Mouse (Mus musculus) frontal cortex, postnatal 10 days (tissue): ENCODE measurements around the gene Frmd4b.
"Not testable (repeated sequence)": the region's sequence is repeated elsewhere in the genome, so short reads cannot be mapped to it uniquely, and the experiment has no call there.

Experiments used
- DNase-seq, 2 experiments: peaks; one replicate each; pipeline ENCODE4 v3.0.0; 2022; ENCODE audit warnings: low spot score in 2 of 2, mixed read lengths in 1 of 2

Gene Frmd4b

DNA sequence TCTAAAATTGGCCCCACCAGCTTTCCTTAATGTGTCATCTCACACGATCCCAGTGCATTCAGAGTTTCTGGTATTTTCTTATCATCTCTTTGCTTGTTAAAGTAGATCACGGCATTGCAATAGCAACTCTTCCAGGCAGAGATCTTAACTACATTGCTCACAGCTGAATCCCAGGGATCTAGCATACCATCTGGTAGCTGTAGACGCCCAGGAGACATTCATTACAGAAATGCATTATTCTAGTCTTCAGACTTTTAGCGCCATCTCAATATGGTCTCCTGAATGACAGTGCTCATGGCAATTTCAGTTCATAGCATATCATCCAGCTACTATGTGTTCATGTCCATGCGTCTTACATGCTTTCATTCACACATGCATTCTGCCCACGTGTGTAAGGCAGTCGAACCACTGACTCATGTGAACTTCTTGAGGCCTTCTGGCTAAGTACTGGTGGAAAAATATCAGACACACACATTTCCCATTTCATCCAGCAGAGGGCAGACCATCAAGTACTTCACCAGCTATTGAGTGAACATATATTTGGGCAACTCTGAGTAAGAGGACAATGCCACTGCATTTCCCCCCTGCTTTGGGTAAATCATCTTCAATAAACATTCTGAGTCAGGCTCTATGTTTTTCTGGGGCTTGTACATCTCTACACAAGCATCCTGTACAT is 197.4 kb downstream of the Frmd4b start:
- peak; percentile 37 to 67 for DNase-seq

DNA sequence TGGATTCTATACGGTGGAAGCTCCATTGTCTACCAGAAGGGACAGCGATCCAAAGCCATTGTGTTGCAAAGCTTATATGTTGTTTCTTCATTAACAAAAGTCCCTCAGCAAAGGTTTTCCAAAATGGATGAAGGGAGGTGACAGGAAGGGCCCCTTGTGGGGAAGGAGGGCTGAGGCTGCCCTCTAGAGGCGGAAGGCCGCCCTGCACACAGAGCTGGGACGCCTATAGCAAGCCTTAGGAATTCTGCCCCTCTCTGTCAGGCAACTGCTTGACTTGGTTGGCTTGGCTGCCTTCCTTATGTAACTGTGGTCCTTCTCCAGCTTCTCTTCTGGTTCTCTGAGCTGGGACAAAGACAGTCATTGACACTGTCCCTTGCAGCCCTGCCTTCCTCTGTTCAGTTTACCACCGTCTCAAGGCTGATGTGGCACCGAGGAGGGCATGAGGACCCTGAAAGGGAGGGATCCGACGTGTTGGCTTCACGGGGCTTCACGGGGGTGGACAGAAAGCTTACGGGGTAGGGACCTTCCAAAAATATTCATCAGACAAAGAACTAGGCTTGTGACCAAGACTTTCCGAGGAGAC is 200.3 kb downstream of the Frmd4b start:
- peak in 1 of 2 experiments; percentile 42 for DNase-seq

DNA sequence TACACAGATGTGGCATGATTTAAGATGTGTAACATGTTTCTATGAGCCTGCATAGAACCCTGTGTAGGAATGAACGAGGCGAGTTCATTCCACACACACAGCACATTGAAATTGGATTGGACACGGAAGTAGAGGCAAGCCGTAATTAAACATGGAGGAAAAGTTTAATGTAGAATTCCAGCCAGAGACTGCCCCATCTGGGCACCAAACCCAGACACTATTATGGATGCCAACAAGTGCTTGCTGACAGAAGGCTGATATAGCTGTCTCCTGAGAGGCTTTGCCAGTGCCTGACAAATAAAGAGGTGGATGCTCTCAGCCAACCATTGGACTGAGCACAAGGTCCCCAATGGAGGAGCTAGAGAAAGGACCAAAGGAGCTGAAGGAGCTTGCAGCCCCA is 201.8 kb downstream of the Frmd4b start:
- DNase-seq, result not testable (repeated sequence)

DNA sequence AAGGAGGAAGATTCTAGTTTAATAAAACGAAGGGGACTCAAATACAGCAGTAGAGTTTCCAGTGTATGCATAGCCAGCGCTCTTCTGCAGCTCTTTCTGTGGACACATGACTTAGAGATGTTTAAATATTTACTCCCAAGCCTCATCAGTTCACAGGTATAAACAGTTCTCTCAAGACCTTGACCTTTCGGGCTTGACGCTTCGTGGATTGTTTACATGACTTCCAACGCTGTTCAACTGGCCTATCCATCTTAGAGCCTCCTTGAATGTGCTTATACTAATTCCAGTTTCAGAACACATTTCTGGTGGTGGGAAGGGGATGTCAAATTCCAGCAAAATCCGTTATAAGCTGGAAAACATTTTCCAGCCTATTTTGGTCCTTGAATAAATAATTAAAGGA is 203.9 kb downstream of the Frmd4b start:
- no peak for DNase-seq

- DNase-seq, result no peak
Measured at GRCm38 (mm10) chr6:97412403-97412802, 204.9 kb downstream of the Frmd4b start.

- DNase-seq, result no peak
Measured at GRCm38 (mm10) chr6:97411327-97411726, 206.0 kb downstream of the Frmd4b start.

DNA sequence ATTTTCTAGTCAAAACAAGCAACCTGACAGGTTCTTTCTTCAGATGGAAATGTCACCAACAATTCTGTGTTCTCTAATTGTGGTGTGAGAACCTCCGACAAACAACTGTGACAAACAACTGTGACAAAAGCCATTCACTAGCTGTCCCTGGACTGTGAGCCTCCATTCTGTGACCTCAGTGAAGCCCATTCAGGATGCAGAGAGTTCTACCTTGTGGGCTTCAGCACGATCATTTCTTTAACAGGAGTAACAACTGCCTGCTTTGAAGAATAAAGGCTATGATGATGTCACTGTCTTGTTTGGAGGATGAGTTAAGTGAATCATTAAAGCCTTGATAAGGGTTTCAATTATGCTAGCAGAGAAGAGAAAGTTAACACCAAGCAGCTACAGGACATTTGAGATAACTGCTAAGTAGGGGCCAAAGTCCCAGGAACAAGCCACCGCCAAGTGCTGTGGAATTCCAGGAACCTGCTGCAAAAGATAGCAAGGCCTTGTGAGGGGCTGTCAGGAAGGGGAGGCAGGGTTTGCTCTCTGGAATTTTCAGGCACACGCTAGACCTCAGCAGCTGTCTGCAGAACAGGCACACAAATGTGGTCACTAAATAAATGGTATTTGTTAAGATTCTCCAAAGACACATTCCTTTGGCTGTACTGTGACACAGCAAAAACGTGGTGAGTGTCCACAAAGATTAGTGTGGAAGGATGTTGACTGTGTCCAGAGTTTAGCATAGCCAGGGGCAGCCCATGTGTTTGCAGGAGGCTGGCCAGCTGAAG is 207.7 kb downstream of the Frmd4b start:
- DNase-seq, result no peak

- DNase-seq, result no peak
Measured at GRCm38 (mm10) chr6:97407914-97408313, 209.4 kb downstream of the Frmd4b start.

GRCm38 (mm10) chr6:97407425-97407824 is 209.9 kb downstream of the Frmd4b start:
- DNase-seq, result no peak

DNA sequence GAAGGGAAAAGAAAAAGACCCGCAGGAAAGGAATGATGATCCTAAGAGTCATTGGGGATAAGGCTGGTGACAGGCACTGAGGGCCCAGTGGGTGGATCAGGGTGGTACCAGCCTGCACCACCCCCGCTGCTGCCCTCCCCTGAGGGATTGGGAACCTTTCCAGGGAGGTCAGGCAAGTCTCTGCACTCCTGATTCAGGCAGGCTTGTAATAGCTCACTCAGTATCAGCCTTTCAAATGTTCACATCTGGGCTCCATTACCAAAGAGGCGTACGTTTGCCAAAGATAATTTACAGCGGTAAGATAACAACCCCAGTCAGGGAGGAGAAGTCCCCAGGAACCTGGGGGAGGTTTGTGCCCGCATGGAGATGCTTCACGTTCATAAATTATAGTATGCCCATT is 212.0 kb downstream of the Frmd4b start:
- no peak for DNase-seq

DNA sequence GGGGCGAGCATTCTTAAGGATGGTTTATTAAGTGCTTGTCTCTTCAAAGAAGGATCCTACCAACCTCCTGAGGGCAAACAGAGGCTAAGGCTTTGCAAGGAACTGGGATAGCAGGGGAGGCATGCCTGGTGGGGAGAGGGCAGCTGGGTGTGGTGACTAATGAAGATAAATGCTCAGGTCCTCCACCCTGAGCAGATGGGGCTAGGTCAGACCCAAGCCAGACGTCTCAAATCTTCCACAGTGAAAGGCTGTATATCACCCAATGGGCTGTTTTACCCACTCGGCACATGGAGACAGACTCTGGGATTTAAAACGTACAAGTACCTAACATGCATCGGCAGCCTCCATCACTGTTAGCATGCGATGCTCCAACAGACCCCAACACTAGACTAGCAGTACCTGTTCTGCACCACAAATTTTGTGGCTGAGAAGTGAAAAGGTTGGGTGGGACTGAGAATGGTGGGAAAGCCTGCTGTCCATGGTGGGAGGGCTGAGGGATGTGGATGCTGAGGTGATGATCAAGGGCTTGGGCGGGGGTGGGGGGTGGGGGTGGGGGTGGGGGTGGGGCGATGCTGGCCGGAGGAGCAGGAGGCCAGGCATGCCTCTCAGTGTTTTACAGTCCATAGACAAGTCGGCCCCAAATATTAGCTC is 214.4 kb downstream of the Frmd4b start:
- DNase-seq, result no peak

DNA sequence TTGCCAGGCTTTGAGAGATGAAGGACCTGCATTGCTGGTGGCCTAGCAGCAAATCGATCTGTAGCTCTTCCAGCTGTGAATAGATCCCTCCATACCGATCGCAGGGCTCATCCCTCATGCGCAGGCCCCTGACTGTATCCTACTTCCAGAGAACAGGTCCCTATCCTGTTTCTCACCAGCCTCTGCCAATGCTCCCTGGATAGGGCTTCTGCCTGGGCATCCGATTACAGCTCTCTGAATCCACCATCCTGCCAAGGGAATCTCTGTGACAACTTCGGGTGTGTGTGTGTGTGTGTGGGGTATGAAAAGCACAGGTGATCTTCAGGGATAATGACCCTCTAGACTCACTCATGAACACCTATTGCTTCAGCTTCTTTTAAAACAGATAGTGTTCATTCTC is 216.9 kb downstream of the Frmd4b start:
- DNase-seq, result no peak

GRCm38 (mm10) chr6:97397935-97398334 is 219.4 kb downstream of the Frmd4b start:
- no peak for DNase-seq

DNA sequence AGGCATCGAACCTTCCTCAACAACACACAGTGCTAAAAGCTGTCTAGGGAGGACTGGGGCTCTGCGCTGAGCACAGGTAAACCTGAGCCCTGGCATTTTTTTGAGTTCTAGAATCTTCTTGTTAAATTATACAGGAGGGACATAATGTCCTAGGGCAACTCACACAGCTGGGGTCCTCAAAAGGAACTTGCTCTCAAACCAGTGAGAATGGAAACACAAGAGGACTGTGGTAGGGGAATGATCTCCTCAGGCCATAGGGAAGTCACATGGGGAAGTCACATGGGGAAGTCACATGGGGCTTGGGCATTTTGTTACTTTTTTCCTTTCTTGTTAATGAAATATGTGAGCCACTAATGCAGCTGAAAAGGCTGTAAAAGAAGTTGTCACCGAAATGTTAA is 220.4 kb downstream of the Frmd4b start:
- no peak for DNase-seq

DNA sequence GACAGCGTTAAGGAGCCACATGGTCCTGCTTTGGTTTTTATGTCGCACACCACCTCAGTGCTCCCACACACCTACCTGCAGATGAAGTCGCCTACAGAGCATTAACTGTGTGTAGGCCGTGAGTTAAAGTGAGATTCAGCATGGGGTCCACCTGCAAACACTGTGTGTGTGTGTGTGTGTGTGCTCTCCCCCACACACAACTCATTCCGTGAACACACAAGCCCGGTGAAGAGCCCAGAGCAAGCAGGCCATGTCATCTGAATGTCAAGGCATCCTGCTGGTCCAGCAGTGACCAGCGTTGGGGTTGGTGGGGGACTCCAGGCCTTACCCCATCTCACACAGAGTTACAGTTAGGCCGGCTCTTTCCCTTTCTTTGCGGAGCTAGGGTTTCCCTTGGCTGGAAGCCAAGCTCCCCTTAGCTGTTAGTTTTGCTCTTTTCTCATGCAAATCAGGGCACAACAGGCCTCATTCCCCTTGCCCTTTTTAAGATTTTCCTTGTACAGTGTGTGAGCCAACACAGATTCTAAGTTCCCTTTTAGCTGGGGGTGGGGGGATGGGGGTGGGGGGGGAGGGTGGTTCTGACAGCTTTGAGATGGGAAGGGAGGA is 220.9 kb downstream of the Frmd4b start:
- DNase-seq, result peak; percentile 37 to 38

GRCm38 (mm10) chr6:97395477-97396350 is 221.6 kb downstream of the Frmd4b start:
- DNase-seq, result no peak

DNA sequence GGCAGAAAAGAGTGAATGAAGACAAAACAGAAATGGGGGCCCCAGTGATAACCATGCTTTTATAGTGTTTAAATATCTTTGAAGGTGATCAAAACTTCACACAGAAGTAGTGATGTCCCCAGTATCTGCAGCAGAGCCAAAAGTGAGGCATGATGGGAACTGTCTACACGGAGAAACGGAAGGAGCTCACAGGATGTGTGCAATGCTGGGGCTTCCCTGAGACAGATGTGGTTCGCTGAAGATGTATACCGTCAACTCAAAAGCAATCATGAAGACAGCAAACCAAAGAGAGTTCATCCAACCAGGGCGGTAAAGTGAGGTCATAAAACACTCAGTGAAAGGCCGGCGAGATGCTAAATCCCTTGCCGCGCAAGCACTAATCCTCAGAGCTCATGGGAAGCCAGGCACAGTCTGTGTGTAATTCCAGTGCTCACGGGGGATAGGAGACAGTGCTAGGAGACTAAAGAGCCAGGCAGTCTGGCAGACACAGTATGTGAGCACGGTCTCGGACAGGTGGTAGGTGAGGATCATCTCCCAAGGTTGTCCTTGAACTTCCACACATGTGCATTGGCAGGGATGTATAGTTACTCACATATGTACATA is 222.8 kb downstream of the Frmd4b start:
- DNase-seq, result no peak

GRCm38 (mm10) chr6:97392912-97393311 is 224.4 kb downstream of the Frmd4b start:
- no peak for DNase-seq

DNA sequence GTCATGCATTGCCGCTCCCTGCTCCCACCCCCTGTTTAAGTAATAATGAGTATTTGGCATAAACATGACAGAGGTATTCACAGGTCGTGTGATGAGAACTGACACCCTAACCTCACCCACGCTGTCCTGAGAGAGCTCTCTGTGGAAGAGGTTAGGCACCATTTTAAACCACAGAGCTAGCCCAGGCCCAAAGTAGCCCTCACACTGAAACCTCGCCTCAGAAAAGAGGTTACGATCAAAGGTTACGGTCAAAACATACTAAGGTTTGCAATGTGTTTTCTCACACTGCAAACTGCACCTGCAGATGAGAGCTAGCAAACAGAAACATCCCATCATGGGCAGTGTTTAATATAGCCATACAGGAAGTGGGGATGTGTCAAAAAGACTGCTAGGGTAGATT is 230.0 kb downstream of the Frmd4b start:
- no peak for DNase-seq

- no peak for DNase-seq
Measured at GRCm38 (mm10) chr6:97384918-97385317, 232.4 kb downstream of the Frmd4b start.

DNA sequence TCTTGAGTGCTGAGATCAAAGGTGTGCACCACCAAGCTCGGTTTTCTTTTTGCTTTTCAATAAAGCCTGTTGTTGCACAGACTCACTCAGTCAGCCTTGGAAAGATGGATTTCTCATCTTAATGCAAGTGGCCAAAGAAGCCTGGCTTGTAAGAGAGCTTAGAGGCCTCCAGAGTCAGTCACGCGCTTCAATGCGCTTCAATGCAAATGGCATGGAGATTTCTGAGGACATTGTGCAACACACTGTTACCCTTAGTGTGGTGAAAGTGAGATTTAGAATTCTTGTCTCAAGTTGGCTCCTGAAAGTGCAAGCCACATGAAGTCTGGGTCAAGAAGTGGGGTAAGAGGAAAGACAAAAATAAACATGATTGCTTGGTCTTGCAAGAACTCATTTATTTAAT is 236.1 kb downstream of the Frmd4b start:
- no peak for DNase-seq
